Mouse (Mus musculus) MEL (cell line): ENCODE data around the gene Zfp810. TPM values are rescaled to one million over a fixed set of nuclear protein-coding genes. Genes with fewer than 3 reads are reported as not detected.

Experiments used
- DNase-seq: peaks from one replicate; pipeline ENCODE4 v3.0.0; 2011; ENCODE audit warnings: low read depth, low spot score
- H3K27ac ChIP-seq: 2 replicates; pipeline ENCODE4 v1.5.1; 2012; ENCODE audit warnings: low read depth, mild to moderate bottlenecking, control low read depth, low read length, moderate library complexity; ENCODE audit not compliant: control insufficient read depth
- H3K27me3 ChIP-seq, 2 experiments: fragments of 150-350 bp in 1 of 2; sonication (generic) in 1 of 2; 2 replicates each; pipeline ENCODE4 v1.6.1; 2012; ENCODE audit warnings: low read length in 2 of 2, mild to moderate bottlenecking in 2 of 2, improper control_type of control experiment in 1 of 2, moderate library complexity in 1 of 2; ENCODE audit not compliant: insufficient read depth in 2 of 2, control insufficient read depth in 1 of 2
- H3K36me3 ChIP-seq, 2 experiments: 2 replicates each; pipeline ENCODE4 v1.6.1; 2012 to 2014; ENCODE audit warnings: low read length in 2 of 2, improper control_type of control experiment in 1 of 2, inconsistent platforms in 1 of 2, mild to moderate bottlenecking in 1 of 2; ENCODE audit not compliant: insufficient read depth in 2 of 2, control insufficient read depth in 1 of 2
- H3K4me1 ChIP-seq, 2 experiments: fragments of 150-350 bp in 1 of 2; sonication (generic) in 1 of 2; 2 replicates each; pipeline ENCODE4 v1.6.1; 2012; ENCODE audit warnings: low read length in 2 of 2, improper control_type of control experiment in 1 of 2, mild to moderate bottlenecking in 1 of 2; ENCODE audit not compliant: insufficient read depth in 2 of 2, control insufficient read depth in 1 of 2
- H3K4me3 ChIP-seq, 2 experiments: fragments of 150-350 bp in 1 of 2; sonication (generic) in 1 of 2; 2 replicates each; pipeline ENCODE4 v1.5.1; 2012; ENCODE audit warnings: low read depth in 2 of 2, low read length in 2 of 2, mild to moderate bottlenecking in 2 of 2, moderate library complexity in 2 of 2, control low read depth in 1 of 2, improper control_type of control experiment in 1 of 2; ENCODE audit not compliant: control insufficient read depth in 1 of 2, insufficient read depth in 1 of 2
- H3K79me2 ChIP-seq: 2 replicates; pipeline ENCODE4 v1.6.1; 2012; ENCODE audit warnings: mild to moderate bottlenecking, low read length, moderate library complexity; ENCODE audit not compliant: control insufficient read depth, poor library complexity, insufficient read depth
- H3K9ac ChIP-seq: 2 replicates; pipeline ENCODE4 v1.6.1; 2012; ENCODE audit warnings: low read depth, mild to moderate bottlenecking, control low read depth, low read length, moderate library complexity; ENCODE audit not compliant: control insufficient read depth, poor library complexity, severe bottlenecking
- H3K9me3 ChIP-seq: fragments of 150-350 bp; sonication (generic); replicated peaks from 2 replicates; pipeline ENCODE4 v1.6.1; 2012; ENCODE audit warnings: mild to moderate bottlenecking, low read length, improper control_type of control experiment, moderate library complexity; ENCODE audit not compliant: insufficient read depth
- CHD2 ChIP-seq: IDR thresholded peaks from 2 replicates; pipeline ENCODE4 v1.6.1; 2011; ENCODE audit warnings: low read length, improper control_type of control experiment
- GABPA ChIP-seq: IDR thresholded peaks from 2 replicates; pipeline ENCODE4 v1.6.1; 2012; ENCODE audit warnings: low read depth, mild to moderate bottlenecking, inconsistent platforms, low read length, improper control_type of control experiment, moderate library complexity
- MYB ChIP-seq: IDR thresholded peaks from 2 replicates; pipeline ENCODE4 v1.6.1; 2011; ENCODE audit warnings: mild to moderate bottlenecking, low read depth, low read length, improper control_type of control experiment
- MYC ChIP-seq: IDR thresholded peaks from 2 replicates; pipeline ENCODE4 v1.6.1; 2011; ENCODE audit warnings: low read depth, mild to moderate bottlenecking, low read length, improper control_type of control experiment, moderate library complexity
- NRF1 ChIP-seq: IDR thresholded peaks from 2 replicates; pipeline ENCODE4 v1.6.1; 2014; ENCODE audit warnings: low read depth, mild to moderate bottlenecking, inconsistent platforms, low read length, improper control_type of control experiment, moderate library complexity; ENCODE audit not compliant: poor library complexity, insufficient read depth, severe bottlenecking
- POLR2A ChIP-seq, 2 experiments: IDR thresholded peaks; 2 replicates each; pipeline ENCODE4 v1.6.1; 2011 to 2012; ENCODE audit warnings: low read length in 2 of 2, mild to moderate bottlenecking in 2 of 2, control low read depth in 1 of 2, improper control_type of control experiment in 1 of 2, low read depth in 1 of 2, moderate library complexity in 1 of 2; ENCODE audit not compliant: control insufficient read depth in 1 of 2, insufficient read depth in 1 of 2, poor library complexity in 1 of 2
- POLR2AphosphoS2 ChIP-seq: IDR thresholded peaks from 2 replicates; pipeline ENCODE4 v1.6.1; 2011; ENCODE audit warnings: low read length, improper control_type of control experiment
- TAL1 ChIP-seq: IDR thresholded peaks from 2 replicates; pipeline ENCODE4 v1.6.1; 2012; ENCODE audit warnings: mild to moderate bottlenecking, inconsistent platforms, low read length, moderate library complexity, mixed read lengths
- USF1 ChIP-seq: IDR thresholded peaks from 2 replicates; pipeline ENCODE4 v1.6.1; 2014; ENCODE audit warnings: low read depth, mild to moderate bottlenecking, inconsistent platforms, low read length, improper control_type of control experiment, moderate library complexity
- ZC3H11A ChIP-seq: IDR thresholded peaks from 2 replicates; pipeline ENCODE4 v1.6.1; 2012; ENCODE audit warnings: low read depth, mild to moderate bottlenecking, inconsistent platforms, low read length, improper control_type of control experiment
- ZKSCAN1 ChIP-seq: IDR thresholded peaks from 2 replicates; pipeline ENCODE4 v1.6.1; 2012; ENCODE audit warnings: low read depth, mild to moderate bottlenecking, inconsistent platforms, low read length, improper control_type of control experiment, moderate library complexity
- polyA plus RNA-seq, 2 experiments: library from polyadenylated mRNA; stranded (reverse) in 1 of 2; unstranded in 1 of 2; fragments of >175 nt in 1 of 2; fragments of >200 nt in 1 of 2; gene quantifications; 2 replicates each; pipeline versions ENCODE4 v1.2.1 to v1.2.4; 2012; ENCODE audit warnings: low replicate concordance in 2 of 2, low read depth in 1 of 2; ENCODE audit not compliant: insufficient read length in 2 of 2, insufficient read depth in 1 of 2, missing spikeins in 1 of 2
- total RNA-seq: library from RNA; depleted of rRNA; stranded (reverse); fragments of 300-350 nt; gene quantifications from 2 replicates; pipeline ENCODE4 v1.2.3, GENCODE M21; 2012; rRNA removed

Zfp810 gene
- total RNA-seq = not detected in 2 replicates
- under 1 TPM in 1 of 2 experiments, not detected in 1; 0.13 TPM for polyA plus RNA-seq

DNA sequence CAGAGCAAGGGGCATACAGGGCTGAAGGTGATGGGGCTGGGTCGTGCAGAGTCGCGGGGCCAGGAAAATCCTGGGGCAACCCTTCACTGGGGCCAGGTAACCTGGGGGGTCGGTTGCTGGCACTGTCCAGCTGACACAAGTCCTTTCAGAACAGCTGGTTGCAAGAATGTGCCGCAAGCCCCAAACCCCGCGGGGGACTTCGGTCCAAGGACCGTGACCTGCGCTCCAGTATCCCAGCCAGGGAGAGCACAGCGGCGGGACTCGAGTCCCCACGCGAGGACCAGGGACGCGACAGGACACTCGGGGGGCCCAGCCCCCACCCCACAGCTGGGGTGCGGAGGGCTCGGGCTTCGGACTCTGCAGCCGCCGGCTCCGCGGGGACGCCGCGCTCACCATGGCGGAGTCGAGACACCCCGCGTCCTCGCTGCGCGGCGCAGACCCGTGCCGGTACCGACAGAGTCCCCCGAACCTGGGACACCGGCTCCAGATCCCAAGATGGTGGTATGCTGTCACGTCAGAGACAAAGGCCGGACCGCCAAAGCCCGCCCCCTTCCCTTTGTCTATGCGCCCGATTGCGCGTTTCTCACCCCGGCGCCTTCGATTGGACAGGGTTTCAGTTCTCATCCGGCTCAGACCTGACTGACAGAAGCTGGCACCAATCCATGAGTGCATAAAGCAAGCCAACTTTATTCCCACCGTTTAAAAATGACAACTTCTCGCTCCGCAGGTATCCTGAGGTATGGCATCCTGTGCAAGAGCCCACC is at the start of gene Zfp810:
Gene Zfp810 (minus strand): TSS at position 493 of the 764 bp plus-strand sequence.
- H3K36me3 ChIP-seq = no peaks in the 10 kb centered on the region
- H3K4me3 ChIP-seq = no peak within 1 kb of the TSS
- DNase-seq = no peak
- H3K4me1 ChIP-seq = no peaks in the 10 kb centered on the region
- no peaks in the 10 kb centered on the region for H3K9me3 ChIP-seq
- TF ChIP-seq ZC3H11A = no peak
- no peak for TF ChIP-seq USF1
- TF ChIP-seq MYB = no peak
- TF ChIP-seq CHD2 = no peak
- no peak for TF ChIP-seq GABPA
- TF ChIP-seq NRF1 = no peak
- 0 out of 4 replicates have a peak, but pooled peaks of 1 of the 2 experiments have one; percentile 26 for TF ChIP-seq POLR2A (IDR thresholded peaks at IDR 0.05; ENCODE audit: control insufficient read depth in 1 of 2, insufficient read depth in 1 of 2, low read depth in 1 of 2, low read length in 2 of 2, poor library complexity in 1 of 2)
- H3K27ac ChIP-seq = no peak within 1 kb of the TSS
- H3K79me2 ChIP-seq = no peaks in the 10 kb centered on the region
- peaks cover 2 to 4% of the 10 kb centered on the region in 2 experiments; a peak in 2 of 4 replicates for H3K27me3 ChIP-seq
- H3K9ac ChIP-seq = no peak within 1 kb of the TSS

DNA sequence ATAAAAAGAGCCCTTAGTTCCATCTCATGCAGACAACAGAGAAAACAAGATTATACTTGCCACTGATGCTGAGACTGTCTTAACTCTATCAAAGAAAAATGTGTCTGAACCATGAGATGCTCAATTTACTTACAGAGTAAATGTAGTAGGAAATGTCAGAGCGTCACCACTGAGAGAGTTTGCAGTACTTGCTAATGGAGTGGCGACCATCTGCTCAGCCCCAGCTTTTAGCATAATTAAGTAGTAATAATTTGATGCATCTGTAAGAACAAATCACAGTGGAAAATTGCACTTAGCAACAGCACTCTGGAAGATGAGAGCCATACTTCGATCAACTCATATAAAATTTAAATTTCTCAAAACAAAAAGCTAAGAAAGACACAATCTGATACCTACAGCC is 48.5 kb upstream of the Zfp810 start:
- no peak for TF ChIP-seq TAL1
- no peak for TF ChIP-seq ZC3H11A
- no peak for TF ChIP-seq MYC
- peak in 1 of 2 experiments; percentile 23; a peak in 1 of 4 replicates for TF ChIP-seq POLR2A (IDR thresholded peaks at IDR 0.05; ENCODE audit: control insufficient read depth in 1 of 2, insufficient read depth in 1 of 2, low read depth in 1 of 2, low read length in 2 of 2, poor library complexity in 1 of 2)
- no peak overlapping the region for H3K9ac ChIP-seq
- no peak for DNase-seq
- no peaks in the 10 kb centered on the region for H3K9me3 ChIP-seq
- no peaks in the 10 kb centered on the region for H3K4me1 ChIP-seq
- H3K4me3 ChIP-seq = no peak overlapping the region
- no peak overlapping the region for H3K27ac ChIP-seq
- H3K27me3 ChIP-seq = no peaks in the 10 kb centered on the region
- H3K79me2 ChIP-seq = no peaks in the 10 kb centered on the region; the same call in 1 of the 2 replicates
- peaks cover 0 to 95% of the 10 kb centered on the region in 2 experiments; a peak in 3 of 4 replicates for H3K36me3 ChIP-seq

DNA sequence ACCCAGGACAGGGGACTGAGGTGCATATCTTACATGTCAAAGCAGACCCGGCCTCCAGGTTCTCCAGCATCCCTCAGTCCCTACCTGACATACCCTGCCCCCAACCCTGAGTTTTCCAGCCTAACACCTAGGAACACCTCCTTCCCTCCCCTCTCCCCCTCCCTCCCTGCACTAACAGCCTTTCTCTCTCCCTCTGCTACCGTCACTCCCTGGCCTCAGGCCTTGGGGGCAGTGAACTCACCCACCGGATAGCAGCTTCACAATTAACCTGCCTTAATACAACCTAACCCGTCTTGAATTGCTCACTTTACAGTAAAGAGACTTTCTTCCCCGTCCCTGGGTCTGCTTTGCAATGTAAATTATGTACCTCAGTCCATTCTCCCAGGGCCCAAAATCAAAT is 46.5 kb upstream of the Zfp810 start:
- Histone ChIP-seq H3K36me3 (peaks cover 8 to 95% of the 10 kb centered on the region in 2 experiments), H3K4me1 (no peaks in the 10 kb centered on the region)
- DNase-seq = no peak

More for the DNA sequence above, 46.5 kb upstream of the Zfp810 start:
- Histone ChIP-seq H3K4me3 (no peak overlapping the region), H3K27ac (no peak overlapping the region), H3K27me3 (no peaks in the 10 kb centered on the region), H3K9me3 (no peaks in the 10 kb centered on the region), H3K79me2 (no peaks in the 10 kb centered on the region; the same call in 1 of the 2 replicates), H3K9ac (no peak overlapping the region)
- 0 out of 2 replicates have a peak, but pooled peaks have one; percentile 1 for TF ChIP-seq POLR2AphosphoS2
- no peak for TF ChIP-seq ZKSCAN1
